Mouse (Mus musculus): ENCODE data around the gene Mars. TPM values are rescaled to one million over a fixed set of nuclear protein-coding genes. Genes with fewer than 3 reads are reported as not detected.
"Not testable (repeated sequence)": the region's sequence is repeated elsewhere in the genome, so short reads cannot be mapped to it uniquely, and the experiment has no call there.

Mars gene
- total RNA-seq, 2 experiments from 2014 or later = 49.6 to 50.1 TPM

DNA sequence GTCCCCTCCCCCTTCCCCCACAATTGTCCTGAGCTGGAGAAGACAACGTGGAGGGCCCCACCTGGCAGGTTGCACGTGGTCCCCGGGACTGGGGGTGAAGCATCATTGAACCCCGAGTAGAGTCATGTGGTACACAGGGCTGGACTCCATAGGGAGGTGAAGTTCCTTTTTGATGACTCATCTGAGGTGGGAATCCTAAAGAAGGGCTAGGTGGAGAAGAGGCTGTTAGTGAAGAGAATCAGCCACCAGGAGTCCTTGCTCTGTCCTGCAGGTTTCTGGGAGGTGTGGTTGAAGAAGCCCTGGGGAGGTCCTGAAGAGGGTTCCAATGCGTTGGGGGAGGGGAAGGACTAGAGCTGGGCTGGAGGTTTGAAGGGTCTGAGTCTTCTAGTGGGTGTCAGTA, 25.4 kb upstream of the Mars start:
- no peak for DNase-seq

DNA sequence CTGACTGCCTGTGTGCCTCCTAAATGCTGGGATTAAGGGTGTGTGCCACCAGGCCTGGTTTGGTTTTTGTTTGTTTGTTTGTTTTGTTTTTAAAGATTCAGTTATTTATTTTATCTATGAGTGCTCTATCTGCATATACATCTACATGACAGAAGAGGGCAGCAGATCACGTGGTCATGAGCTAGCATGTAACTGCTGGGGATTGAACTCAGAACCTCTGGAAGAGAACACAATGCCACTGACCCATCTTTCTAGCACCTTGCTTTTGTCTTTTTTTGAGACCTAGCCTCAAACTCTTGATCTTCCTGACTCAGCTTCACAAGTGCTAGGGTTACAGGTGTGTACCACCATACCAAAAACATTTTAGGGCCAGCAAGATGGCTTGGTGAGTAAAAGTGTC, 23.7 kb upstream of the Mars start:
- no peak for DNase-seq

DNA sequence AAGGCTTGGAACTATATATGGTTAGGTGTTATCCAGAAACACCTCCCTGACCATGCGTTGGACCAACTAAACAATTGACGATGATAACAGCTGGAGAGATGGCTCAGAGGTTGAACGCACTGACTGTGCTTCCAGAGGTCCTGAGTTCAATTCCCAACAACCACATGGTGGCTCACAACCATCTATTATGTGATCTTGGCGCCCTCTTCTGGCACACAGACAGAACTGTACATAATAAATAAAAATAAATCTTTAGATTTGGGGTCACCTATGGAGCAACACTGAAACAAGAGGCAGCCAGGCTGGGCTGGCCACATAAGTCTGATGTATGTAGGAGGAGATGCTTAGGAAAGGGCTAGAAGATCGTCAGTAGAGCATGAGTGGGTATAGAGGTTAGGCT, 21.6 kb upstream of the Mars start:
- no peak for DNase-seq

DNA sequence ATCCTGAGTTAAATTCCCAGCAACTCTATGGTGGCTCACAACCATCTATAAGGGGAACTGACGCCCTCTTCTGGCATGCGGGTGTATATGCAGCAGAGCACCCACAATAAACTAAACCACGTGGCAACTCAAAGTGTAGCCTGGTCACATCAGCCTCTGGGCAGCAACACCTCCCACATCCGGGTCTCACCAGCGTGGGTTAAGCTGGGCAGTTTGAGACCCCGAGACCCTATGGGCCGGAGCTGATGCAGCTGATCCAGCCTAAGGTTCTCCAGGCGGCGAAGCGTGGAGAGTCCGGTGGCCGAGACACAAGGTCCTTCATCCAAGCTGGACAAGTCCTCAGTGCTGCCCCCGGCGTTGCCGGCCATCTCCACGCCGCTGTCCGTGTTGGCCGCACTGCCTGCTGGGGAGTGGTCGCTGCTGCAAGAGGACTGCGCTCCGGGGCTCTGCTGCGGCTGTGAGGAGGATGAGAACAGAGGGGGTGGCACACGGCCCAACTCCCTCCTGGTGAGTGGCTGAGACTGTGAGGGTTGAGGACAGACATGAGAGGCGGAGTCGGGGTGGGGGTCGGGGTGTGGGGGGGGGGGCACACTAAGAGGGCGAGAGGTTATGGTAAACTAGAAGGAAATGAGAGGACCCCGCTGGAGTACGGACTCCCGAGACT, 20.8 kb upstream of the Mars start:
- DNase-seq = no peak

DNA sequence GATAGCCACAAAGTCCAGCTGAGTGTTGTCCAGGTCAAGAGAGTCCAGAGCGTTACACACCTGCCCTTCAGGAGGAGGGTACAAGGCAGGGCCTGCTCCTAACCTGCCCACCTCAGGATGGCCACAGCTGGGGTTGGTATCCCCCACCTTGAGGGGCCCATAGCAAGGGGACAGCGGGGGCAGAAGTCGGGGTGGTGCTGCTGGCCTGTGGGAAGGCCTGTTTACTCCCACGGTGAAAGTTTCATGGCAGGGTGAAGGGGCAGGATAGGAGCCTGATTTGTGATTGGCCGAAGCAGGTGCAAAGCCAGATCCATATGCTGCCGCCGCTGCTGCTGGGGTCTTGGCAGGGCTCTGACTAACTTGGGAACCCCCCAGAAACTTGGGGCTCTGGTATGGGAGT, 18.6 kb upstream of the Mars start:
- no peak for DNase-seq

DNA sequence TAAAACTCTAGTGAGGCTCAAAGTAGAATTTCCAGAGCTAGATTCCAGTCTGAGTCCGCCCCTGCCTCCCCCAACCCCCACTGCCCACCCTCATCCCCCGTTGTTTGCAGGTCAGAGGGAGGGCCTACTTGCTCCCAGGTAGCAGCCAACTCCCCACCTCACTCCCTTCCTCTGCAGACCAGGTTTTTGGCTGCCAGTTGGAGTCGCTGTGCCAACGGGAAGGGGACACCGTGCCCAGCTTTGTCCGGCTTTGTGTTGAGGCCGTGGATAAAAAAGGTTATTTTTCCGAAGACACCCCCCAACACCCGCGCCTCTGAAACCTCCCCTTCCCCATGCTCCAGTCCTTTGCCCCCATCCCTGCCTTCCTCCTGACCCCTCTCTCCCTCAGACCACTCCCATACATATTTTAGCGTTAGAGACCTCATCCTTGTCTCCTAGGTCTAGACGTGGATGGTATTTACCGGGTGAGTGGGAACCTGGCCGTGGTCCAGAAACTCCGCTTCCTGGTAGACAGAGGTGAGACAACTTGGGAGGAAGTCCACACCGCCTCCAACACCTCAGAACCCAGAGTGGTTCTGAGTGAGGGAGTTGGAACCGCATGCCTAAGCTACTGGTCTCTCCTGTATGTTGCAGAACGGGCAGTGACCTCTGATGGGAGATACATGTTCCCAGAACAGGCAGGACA, 16.0 kb upstream of the Mars start:
- DNase-seq = no peak

DNA sequence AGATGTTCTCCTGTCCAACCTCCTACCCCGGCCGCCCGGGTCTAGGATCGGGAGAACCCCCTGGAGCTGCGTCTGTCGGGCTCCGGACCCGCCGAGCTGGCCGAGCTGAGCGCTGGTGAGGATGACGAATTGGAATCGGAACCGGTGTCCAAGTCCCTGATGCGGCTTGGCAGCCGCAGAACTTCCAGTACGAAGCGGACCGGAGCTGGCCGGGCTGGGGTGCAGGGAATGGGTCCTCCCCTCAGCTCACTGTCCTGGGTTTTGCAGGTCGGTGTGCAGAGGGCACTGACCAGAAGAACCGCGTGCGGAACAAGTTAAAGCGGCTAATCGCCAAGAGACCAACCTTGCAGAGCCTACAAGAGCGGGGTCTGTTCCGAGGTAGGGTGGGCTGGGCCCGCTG, 15.2 kb upstream of the Mars start:
- peak; percentile 30 for DNase-seq

DNA sequence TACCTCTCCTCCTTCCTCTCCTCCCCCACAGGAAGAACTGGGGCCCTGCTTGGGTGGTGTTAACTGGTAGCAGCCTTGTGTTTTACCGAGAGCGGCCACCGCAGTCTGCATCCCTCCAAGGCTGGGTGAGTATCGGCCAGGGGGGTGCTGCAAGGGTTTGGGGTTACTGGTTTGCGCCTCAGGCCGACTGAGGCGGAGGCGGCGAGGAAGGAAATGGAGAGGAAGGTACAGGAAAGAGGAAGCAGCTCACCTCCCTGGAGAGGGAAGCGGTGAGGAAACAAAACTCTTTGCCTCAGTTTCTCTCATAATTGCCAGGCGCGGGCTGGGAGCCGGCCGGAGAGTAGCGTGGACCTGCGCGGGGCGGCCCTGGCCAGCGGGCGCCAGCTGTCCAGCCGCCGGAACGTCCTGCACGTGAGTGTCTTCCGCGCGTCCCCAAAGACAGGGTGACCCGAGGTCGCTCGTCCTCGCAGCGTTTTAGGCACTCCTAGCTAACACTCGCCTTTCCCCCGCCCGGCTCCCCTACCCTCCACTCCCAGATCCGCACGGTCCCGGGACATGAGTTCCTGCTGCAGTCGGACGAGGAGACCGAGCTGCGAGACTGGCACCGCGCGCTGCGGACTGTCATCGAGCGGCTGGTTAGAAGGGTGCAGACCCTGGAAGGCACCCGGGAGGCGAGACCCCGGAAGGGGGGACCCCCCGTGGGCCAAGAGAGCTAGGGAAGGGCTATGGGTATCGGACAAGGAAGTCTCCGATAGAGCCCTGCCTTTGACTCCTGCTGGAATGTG, 14.6 kb upstream of the Mars start:
- DNase-seq = peak; percentile 53

DNA sequence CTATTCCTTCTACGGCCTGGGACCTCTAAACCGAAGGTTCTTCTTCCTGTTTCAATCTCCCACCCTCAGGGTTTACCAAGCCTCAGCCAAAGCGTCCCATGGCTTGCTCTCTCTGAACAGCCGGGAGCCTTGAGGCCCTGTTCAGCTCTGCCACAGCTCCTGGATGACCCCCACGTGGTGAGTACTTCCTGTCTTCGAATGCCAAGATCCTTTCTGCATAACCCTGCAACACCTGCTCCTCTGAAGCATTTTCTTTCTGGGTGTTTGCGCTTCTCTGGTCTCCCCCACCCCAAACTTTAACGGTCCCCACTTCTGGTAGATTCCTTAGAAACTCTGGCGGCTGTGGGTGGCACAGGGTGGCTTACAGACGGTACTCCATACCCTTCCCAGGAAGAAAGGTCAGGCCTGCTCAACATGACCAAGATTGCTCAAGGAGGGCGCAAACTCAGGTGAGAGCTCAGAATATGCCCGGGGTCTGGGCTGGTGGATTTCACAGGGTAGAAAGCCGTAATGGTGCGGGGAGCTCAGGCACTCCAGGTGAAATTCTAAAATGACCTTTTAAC, 13.9 kb upstream of the Mars start:
- DNase-seq = no peak

DNA sequence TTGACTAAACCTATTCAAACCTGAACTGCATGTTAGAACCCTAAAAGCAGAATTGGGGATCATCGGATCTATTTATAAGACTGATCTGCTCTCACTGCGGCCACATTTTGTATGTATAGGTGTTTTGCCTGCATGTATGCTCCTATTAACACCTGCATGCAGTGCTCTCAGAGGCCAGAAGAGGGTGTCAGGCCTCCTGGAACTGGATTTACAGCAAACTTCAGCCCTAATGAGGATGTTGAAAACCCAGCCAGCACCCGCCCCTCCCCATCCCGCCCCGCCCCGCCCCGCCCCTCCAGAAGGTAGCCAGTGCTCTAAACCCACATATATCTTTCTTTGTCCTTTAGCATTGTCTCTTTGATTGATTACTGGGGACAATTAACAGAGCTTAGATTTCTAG, 12.9 kb upstream of the Mars start:
- DNase-seq = peak; percentile 43

DNA sequence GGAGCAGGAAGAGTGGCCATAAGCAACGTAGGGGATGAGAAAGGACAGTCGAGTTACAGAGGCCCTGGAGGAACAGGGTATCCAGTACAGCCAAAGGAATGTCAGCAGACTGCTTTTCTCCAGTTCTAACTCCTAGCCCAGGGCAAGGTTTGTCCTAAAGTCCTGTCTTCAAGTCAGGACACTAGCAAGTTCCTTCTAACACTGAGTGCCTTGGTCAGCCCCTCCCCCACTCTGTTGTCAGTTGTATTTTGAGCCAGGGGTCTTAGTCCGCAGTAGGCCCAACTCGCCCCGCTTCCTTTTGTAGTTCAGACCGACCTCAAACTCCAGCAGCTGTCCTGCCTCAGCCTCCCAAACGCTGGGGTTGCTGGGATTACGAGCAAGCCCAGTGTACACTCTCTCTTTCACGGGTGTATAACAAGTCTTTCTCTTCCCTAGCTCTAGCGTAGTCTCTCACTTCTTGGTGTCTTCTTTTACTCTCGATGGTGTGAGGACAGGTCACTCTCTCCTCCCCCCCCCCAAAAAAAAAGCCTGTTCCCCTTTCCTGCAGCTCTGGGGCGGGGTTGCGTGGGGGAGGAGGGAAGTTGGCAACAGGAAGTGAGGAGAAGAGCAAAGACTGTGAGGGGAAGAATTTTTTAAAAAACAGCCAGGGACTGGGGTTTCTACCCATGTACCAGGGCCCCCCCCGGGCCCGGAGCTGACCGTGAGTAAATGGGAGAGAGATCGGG, 11.7 kb upstream of the Mars start:
- DNase-seq = no peak

DNA sequence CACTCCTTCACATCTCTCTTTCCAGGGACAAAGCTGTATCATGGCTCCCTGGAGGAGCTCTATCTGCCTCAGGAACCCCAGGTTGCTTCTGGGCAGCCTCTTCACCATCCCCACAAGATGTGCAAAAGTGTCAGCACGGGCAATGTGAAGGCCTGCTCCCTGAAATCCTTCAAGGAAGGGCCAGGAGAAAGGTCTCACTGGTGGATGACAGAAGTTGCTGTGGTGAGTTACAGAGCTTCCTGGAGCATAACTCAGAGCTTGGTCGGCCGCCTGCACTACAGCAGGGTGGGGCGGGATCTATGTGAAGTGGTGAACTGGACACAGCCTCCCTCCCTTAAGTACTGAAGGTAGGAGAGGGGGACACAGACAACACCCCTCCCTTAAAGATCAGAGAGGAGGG, 11.1 kb upstream of the Mars start:
- no peak for DNase-seq

DNA sequence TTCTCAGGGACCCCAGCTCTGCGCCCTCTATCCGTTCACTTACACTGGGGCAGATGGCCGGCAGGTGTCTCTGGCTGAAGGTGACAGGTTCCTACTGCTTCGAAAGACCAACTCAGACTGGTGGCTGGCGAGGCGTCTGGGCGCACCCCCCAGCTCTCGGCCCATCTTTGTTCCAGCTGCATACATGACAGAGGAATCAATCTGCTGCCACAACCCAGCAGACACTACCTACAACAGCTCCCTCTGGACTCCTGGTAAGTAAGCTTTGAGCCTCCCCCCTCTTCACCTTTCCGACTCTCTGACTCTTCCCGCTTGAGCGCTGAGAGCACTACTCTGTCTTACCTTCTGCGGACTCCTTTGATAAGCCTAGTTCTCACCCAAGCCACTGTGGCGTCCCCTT, 10.6 kb upstream of the Mars start:
- no peak for DNase-seq

DNA sequence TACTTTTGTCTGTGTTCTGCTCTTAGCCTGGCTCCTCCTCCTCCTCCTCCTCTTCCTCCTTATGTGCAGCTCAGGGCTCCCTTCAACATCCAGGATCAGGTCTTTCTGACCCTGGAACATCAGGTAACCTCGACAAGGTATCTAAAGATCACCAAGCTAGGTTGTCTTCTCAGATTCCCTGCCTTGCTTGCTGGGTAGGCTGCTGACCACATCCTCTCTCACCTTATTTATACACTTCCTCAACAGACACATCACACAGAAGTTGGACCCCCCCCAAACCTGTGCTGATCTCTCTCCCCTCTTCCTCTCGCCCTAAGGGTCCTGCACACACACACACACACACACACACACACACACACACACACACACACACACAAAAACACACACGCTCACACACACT, 10.0 kb upstream of the Mars start, which contains the start of gene Arhgap9:
Gene Arhgap9 (plus strand): TSS at position 344 of the 400 bp plus-strand sequence.
- no peak for DNase-seq

DNA sequence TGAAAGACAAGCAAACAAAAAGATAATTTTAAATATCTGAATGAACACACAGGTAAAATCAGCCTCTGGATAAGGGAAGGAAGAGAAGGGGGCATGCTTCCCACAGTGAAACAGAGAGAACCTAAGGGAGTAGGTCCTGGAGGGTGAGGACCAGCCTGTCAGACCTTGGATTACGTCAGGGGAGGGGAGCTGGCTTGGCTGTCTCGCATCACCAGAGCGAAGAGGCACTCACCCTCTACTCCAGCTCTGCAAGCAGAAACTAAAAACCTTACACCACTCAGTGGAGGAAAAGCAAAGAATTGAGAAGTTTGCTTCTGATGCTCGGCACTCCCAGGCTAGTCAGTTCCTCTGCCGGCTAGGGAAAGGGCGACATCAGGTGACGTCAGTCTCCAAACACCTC, 8.4 kb upstream of the Mars start:
- DNase-seq = no peak

DNA sequence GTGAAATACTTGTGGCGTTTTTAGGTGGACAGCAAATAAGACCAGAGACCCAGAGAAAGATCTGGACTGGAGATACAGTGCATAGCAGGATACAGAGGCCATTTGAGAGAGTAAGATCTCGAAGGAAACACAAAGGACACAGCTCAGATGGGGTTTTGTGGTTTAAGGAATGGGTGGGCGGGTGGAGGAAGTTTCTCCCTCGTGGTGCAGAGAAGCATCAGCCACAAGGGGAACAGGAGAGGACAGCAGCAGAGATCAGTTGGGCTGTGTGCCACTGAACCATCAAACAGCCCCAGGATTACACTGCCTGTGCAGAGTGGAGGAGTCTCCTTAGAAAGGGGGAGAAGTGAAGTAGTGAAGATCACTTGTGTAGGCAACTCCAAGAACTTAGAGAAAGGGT, 6.4 kb upstream of the Mars start:
- no peak for DNase-seq

DNA sequence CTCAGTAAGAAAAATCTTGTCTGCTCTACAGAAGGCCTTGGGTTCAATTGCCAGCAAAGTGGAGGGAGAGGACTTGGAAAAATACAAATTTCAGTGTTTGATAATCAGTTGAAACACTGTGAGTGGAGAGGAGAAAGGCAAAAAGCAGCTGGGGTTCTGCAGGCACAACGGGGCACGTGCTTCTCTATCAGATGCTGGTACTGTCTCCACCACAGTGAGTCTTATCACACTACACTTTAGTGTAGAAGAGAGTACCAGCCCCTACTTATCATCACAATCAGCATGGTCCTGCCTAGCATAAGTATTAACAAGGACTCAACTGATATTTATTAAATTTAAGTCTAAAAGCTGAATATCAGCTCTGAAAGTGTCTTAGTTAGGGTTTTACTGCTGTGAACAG, 5.7 kb upstream of the Mars start:
- no peak for DNase-seq

DNA sequence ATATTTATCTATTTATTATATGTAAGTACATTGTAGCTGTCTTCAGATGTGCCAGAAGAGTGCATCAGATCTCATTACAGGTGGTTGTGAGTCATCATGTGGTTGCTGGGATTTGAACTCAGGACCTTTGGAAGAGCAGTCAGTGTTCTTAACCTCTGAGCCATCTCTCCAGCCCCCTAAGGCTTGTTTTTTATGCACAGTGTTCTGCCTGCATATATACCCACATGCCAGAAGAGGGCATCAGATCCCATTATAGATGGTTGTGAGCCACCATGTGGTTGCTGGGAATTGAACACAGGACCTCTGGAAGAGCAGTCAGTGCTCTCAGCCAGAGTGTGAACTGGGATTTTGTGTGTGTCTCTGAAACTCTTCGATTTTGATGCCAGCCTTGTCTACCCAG, 3.4 kb upstream of the Mars start:
- DNase-seq = not testable (repeated sequence)

DNA sequence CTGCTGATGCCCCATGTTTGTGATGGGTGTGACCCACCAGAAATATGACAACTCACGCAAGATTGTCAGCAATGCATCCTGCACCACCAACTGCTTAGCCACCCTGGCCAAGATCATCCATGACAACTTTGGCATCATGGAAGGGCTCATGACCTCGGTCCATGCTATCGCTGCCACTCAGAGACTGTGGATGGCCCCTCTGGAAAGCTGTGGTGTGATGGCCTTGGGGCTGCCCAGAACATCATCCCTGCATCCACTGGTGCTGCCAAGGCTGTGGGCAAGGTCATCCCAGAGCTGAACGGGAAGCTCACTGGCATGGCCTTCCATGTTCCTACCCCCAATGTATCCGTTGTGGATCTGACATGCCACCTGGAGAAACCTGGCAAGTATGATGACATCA, 1.9 kb upstream of the Mars start:
- not testable (repeated sequence) for DNase-seq

DNA sequence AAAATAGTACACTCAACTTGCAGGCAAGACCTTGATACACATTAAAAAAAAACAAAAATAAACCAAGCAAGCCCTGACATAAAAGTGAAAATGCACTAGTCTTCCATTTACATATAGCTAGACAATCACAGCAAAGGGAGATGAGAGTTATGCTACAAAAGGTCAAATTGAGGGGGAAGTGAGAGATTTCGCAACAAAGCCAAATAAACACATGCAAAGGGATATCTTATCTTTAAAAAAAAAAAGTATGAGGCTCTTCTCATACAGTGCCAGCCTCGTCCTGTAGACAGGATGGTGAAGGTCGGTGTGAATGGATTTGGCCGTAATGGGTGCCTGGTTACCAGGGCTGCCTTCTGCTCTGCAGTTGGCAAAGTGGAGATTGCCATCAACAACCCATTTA, 1.3 kb upstream of the Mars start:
- DNase-seq = no peak

DNA sequence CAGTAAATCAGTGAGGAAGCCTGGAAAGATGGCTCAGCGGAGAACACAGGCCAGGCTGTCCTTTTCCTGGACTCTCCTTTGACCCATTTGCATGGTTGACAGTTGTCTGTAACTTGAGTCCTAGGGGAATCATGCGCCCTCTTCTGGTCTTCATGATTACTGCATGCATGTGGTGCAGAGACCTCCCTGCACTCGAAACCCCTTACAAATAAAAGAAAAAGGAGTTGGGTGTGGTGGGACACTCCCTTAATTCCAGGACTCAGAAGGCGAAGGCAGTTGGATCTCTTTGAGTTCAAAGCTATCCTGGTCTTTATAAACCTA, 730 bp upstream of the Mars start:
- DNase-seq = peak; percentile 89

DNA sequence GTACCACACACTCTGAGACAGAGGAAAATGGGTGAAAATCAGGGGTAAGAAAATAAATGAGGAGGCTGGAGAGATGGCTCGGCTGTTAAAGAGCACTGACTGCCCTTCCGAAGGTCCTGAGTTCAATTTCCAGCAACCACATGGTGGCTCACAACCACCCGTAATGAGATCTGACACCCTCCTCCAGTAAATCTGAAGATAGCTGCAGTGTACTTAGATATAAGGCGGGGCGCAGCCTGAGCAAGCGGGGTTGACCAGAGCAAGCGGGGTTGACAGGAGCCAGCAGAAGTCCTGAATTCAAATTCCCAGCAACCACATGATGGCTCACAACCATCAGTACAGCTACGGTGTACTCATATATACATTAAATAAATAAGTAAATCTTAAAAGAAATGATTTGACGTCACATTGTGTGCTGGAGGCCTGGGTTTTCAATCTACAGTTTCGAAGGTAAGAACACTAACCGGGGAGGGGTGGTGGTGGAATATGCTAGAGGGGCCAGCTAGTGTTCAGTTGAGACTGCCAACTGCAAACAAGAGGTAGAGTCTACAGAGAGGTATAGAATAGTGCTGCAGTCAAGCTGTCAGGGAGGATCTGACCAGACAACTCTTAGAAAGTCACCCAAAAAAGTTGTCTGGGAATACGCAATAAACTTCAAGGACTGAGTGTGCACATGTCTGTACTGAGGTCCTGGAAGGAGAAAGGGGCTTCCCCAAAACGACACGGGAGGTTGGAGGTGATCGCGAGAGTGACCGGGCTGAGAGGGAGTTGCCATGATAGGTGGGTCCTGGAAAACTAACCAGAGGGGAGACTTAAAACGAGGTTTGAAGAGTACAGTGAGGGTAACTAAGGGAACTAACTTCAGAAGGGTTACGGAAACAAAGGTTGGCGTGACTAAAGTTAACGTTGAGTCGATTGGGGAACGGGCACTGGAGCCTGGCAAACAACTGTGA, 787 bp downstream of the Mars start:
- DNase-seq = peak; percentile 55
